Mouse (Mus musculus) heart, adult 9 months (tissue): Measurements from ENCODE around the gene Hcar2.

ENCODE experiments used
- DNase-seq, 2 experiments: peaks; one replicate each; pipeline ENCODE4 v3.0.0; 2022; ENCODE audit warnings: low spot score in 2 of 2

Hcar2 gene

GRCm38 (mm10) chr5:123865365-123865764 is at the start of gene Hcar2:
Gene Hcar2, minus strand, starts transcription at chr5:123865499.
- no peak for DNase-seq

GRCm38 (mm10) chr5:123914852-123915251 is 49.6 kb upstream of the Hcar2 start:
- DNase-seq, result no peak

- DNase-seq, result no peak
Measured at GRCm38 (mm10) chr5:123907631-123907977, 42.3 kb upstream of the Hcar2 start.

GRCm38 (mm10) chr5:123906976-123907630 is 41.8 kb upstream of the Hcar2 start, which contains the start of gene Denr:
Gene Denr, plus strand, starts transcription at chr5:123907175.
- peak; percentile 96 to 98 for DNase-seq

- DNase-seq, result peak in 1 of 2 experiments; percentile 29
Measured at GRCm38 (mm10) chr5:123906146-123906975, 41.1 kb upstream of the Hcar2 start.

- DNase-seq, result no peak
Measured at GRCm38 (mm10) chr5:123904059-123904672, 38.9 kb upstream of the Hcar2 start.

- no peak for DNase-seq
Measured at GRCm38 (mm10) chr5:123897352-123897751, 32.1 kb upstream of the Hcar2 start.

- DNase-seq, result no peak
Measured at GRCm38 (mm10) chr5:123896395-123896794, 31.1 kb upstream of the Hcar2 start.

- no peak for DNase-seq
Measured at GRCm38 (mm10) chr5:123893520-123893919, 28.2 kb upstream of the Hcar2 start.

GRCm38 (mm10) chr5:123891669-123892068 is 26.4 kb upstream of the Hcar2 start:
- no peak for DNase-seq

GRCm38 (mm10) chr5:123890987-123891386 is 25.7 kb upstream of the Hcar2 start:
- DNase-seq, result no peak

GRCm38 (mm10) chr5:123890312-123890711 is 25.0 kb upstream of the Hcar2 start:
- DNase-seq, result no peak

GRCm38 (mm10) chr5:123886365-123886764 is 21.1 kb upstream of the Hcar2 start:
- DNase-seq, result no peak

GRCm38 (mm10) chr5:123884332-123884731 is 19.0 kb upstream of the Hcar2 start:
- no peak for DNase-seq

- no peak for DNase-seq
Measured at GRCm38 (mm10) chr5:123883891-123884290, 18.6 kb upstream of the Hcar2 start.

GRCm38 (mm10) chr5:123880778-123881177 is 15.5 kb upstream of the Hcar2 start:
- DNase-seq, result no peak

GRCm38 (mm10) chr5:123879928-123880327 is 14.6 kb upstream of the Hcar2 start, which contains the start of gene Hcar1:
Gene Hcar1, minus strand, starts transcription at chr5:123880020.
- DNase-seq, result peak; percentile 11 to 28

- DNase-seq, result no peak
Measured at GRCm38 (mm10) chr5:123878056-123878455, 12.8 kb upstream of the Hcar2 start.

GRCm38 (mm10) chr5:123874177-123874576 is 8.9 kb upstream of the Hcar2 start:
- DNase-seq, result no peak

- no peak for DNase-seq
Measured at GRCm38 (mm10) chr5:123869615-123870014, 4.3 kb upstream of the Hcar2 start.

- no peak for DNase-seq
Measured at GRCm38 (mm10) chr5:123866457-123866856, 1.2 kb upstream of the Hcar2 start.

- DNase-seq, result no peak
Measured at GRCm38 (mm10) chr5:123863934-123864333, 1.4 kb downstream of the Hcar2 start.
